In the genomic region with DNA sequence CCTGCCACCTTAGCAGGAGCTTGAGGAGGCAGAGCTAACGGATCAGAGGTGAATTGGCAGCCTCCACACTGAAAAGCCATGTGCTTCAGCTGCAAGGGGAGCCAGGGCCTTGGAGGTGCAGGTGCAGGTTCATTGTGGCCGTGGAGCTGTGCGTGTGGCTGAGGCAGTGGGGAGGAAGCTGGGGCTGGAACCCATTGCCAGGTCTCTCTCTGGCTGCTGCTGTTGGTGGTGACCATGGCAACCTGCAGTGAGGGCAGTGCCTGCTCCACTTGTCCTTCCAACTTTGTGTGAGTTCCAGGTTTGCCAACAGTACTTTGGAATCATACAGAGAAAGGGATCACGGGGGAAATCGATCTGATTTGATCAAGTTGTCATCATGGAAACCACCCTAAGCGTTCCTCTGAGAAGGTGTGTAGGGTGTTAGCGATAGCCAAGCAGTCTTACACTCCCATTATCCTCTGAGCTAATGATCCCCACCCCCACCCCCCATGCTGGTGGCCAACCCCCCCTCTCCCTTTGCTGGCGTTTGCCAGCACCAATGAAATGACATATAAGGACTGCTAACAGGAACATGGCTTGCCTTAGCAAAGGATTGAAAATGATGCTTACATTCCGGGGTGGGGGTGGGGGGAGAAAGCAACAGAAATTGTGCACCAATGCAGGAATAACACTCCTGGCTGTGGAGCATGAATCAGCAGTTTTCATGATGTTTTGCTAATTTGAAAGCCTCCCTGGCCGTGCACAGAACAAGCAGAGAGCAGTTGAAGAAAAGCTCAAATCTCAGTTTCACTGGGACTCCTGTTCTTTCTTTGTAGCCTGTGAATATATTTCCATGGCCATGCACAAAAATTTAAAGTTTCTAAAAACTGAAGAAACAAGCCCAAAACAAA, we compare ENCODE assay signal across 11 mouse cellular contexts.
DNase-seq lines count a peak whose midpoint lies in the region; ATAC-seq and TF ChIP-seq lines count a peak whose summit lies in the region.
"Had no signal": no experiment of that assay in that cellular context is flagged by ENCODE, and none has a peak within 500 bp of the region (broad histone marks: within the 10 kb centered on the region; RNA-seq: fewer than 3 reads in every experiment).

No protein-coding gene starts in this region.

- H3K27ac ChIP-seq in intestine, embryonic 15.5 days: no peak overlapping the region
- no peak overlapping the region for H3K27ac ChIP-seq in intestine, postnatal 0 days (ENCODE audit: low read depth, low read length)
- H3K27ac ChIP-seq: embryonic facial prominence, embryonic 13.5 days; midbrain, embryonic 12.5 days had no signal

- peak overlapping the region; percentile 14; the same call in 1 of the 2 replicates for H3K4me2 ChIP-seq in intestine, embryonic 15.5 days (replicated peaks)
- H3K4me2 ChIP-seq in intestine, postnatal 0 days (replicated peaks; ENCODE audit: low read depth): no peak overlapping the region
- H3K4me2 ChIP-seq: embryonic facial prominence, embryonic 13.5 days; midbrain, embryonic 12.5 days had no signal

- no peak overlapping the region for H3K9ac ChIP-seq in intestine, embryonic 15.5 days
- H3K9ac ChIP-seq in intestine, postnatal 0 days (ENCODE audit: low read depth, low read length): no peak overlapping the region
- H3K9ac ChIP-seq: embryonic facial prominence, embryonic 13.5 days; midbrain, embryonic 12.5 days had no signal

- H3K4me1 ChIP-seq in intestine, embryonic 15.5 days (replicated peaks): peaks cover 4% of the 10 kb centered on the region; the same call in 1 of the 2 replicates
- no peaks in the 10 kb centered on the region for H3K4me1 ChIP-seq in intestine, postnatal 0 days (replicated peaks; ENCODE audit: control insufficient read depth, insufficient read depth, low read length)
- H3K4me1 ChIP-seq in E14TG2a.4 (replicated peaks; ENCODE audit: low read depth, low read length): peaks cover 32% of the 10 kb centered on the region

- H3K27me3 ChIP-seq in intestine, embryonic 15.5 days (replicated peaks): no peaks in the 10 kb centered on the region
- H3K27me3 ChIP-seq in intestine, postnatal 0 days (replicated peaks; ENCODE audit: control insufficient read depth, insufficient read depth, low read length): no peaks in the 10 kb centered on the region
- H3K27me3 ChIP-seq in E14TG2a.4 (ENCODE audit: insufficient read depth, low read length): peaks cover 19% of the 10 kb centered on the region
- H3K27me3 ChIP-seq: embryonic facial prominence, embryonic 13.5 days; midbrain, embryonic 12.5 days had no signal

- intact Hi-C loops in left cerebral cortex, postnatal 4 days (cut with DNase I): no loop called here

- no peak for TF ChIP-seq CTCF in intestine, postnatal 0 days (IDR thresholded peaks at IDR 0.05; ENCODE audit: low read depth)
- no peak for TF ChIP-seq CTCF in E14TG2a.4 (conservative IDR thresholded peaks at IDR 0.05; ENCODE audit: low read length)

- H3K4me3 ChIP-seq in intestine, embryonic 15.5 days (replicated peaks): no peak overlapping the region
- no peak overlapping the region for H3K4me3 ChIP-seq in intestine, postnatal 0 days (ENCODE audit: low read depth, low read length)
- peak overlapping the region; percentile 32; the same call in 1 of the 2 replicates for H3K4me3 ChIP-seq in E14TG2a.4 (replicated peaks; ENCODE audit: low read length)
- H3K4me3 ChIP-seq: embryonic facial prominence, embryonic 13.5 days; midbrain, embryonic 12.5 days had no signal

- H3K9me3 ChIP-seq in intestine, embryonic 15.5 days: no peaks in the 10 kb centered on the region
- no peaks in the 10 kb centered on the region for H3K9me3 ChIP-seq in intestine, postnatal 0 days (ENCODE audit: control insufficient read depth)
- no peaks in the 10 kb centered on the region for H3K9me3 ChIP-seq in E14TG2a.4 (ENCODE audit: low read length)
- H3K9me3 ChIP-seq: embryonic facial prominence, embryonic 13.5 days; midbrain, embryonic 12.5 days had no signal

- DNase-seq in adrenal gland, postnatal 10 days: peak; percentile 28
- DNase-seq in left cerebral cortex, postnatal 4 days: peak; percentile 24
- no peak for DNase-seq in gastrocnemius, postnatal 10 days
- no peak for DNase-seq in cerebellum, postnatal 4 days (ENCODE audit: low spot score in 2 of 2)
- no peak for DNase-seq in B cell, adult 2 months

- H3K36me3 ChIP-seq in intestine, embryonic 15.5 days: no peaks in the 10 kb centered on the region
- no peaks in the 10 kb centered on the region for H3K36me3 ChIP-seq in intestine, postnatal 0 days (ENCODE audit: control insufficient read depth, insufficient read depth)
- no peaks in the 10 kb centered on the region for H3K36me3 ChIP-seq in E14TG2a.4 (ENCODE audit: insufficient read depth, low read length)
- H3K36me3 ChIP-seq: embryonic facial prominence, embryonic 13.5 days; midbrain, embryonic 12.5 days had no signal

- ATAC-seq in intestine, embryonic 15.5 days: 0 out of 2 replicates have a peak, but pooled peaks have one; percentile 50
- ATAC-seq in intestine, postnatal 0 days: no peak
- ATAC-seq: Patski had no signal

- 50% methylated on average over 10 of the region's 10 CpGs for WGBS in intestine, embryonic 15.5 days
- 47% methylated on average over 10 of the region's 10 CpGs for WGBS in intestine, postnatal 0 days

Comparison
In these comparisons a context has a peak if more than half of its experiments do, and no peak if none do; other contexts are left out.
1. DNase-seq: peak in adrenal gland, postnatal 10 days (single experiment) and left cerebral cortex, postnatal 4 days (single experiment); none in gastrocnemius, postnatal 10 days (single experiment), cerebellum, postnatal 4 days (0 of 2) and B cell, adult 2 months (0 of 2).